Mouse (Mus musculus) heart, embryonic 11.5 days (tissue): ENCODE data around the gene Serpina6. TPM values are rescaled to one million over a fixed set of nuclear protein-coding genes. Genes with fewer than 3 reads are reported as not detected.
"Not testable (repeated sequence)": the region's sequence is repeated elsewhere in the genome, so short reads cannot be mapped to it uniquely, and the experiment has no call there.

Experiments
- ATAC-seq: fragments of 200-750 bp; cut with Nextera tagmentation; replicated peaks from 2 replicates; pipeline ENCODE4 v1.8.0; 2017; ENCODE audit warnings: moderate library complexity; ENCODE audit not compliant: insufficient number of reproducible peaks, low FRiP score, low TSS enrichment
- H3K27ac ChIP-seq: fragments of 300-500 bp; sonication (generic); 2 replicates; pipeline ENCODE4 v1.5.1; 2014; ENCODE audit warnings: mild to moderate bottlenecking, low read depth, low read length
- H3K27me3 ChIP-seq: fragments of 300-500 bp; sonication (generic); 2 replicates; pipeline ENCODE4 v1.6.1; 2014; ENCODE audit warnings: mild to moderate bottlenecking, low read length, mixed read lengths; ENCODE audit not compliant: control insufficient read depth, insufficient read depth
- H3K36me3 ChIP-seq: fragments of 300-500 bp; sonication (generic); 2 replicates; pipeline ENCODE4 v1.6.1; 2014; ENCODE audit warnings: mild to moderate bottlenecking, low read length, moderate library complexity, mixed read lengths; ENCODE audit not compliant: control insufficient read depth, insufficient read depth
- H3K4me1 ChIP-seq: fragments of 300-500 bp; sonication (generic); 2 replicates; pipeline ENCODE4 v1.6.1; 2014; ENCODE audit warnings: low read length; ENCODE audit not compliant: control insufficient read depth, insufficient read depth
- H3K4me2 ChIP-seq: fragments of 300-500 bp; sonication (generic); 2 replicates; pipeline ENCODE4 v1.6.1; 2014; ENCODE audit warnings: mild to moderate bottlenecking, moderate library complexity
- H3K4me3 ChIP-seq: fragments of 300-500 bp; sonication (generic); 2 replicates; pipeline ENCODE4 v1.5.1; 2014; ENCODE audit warnings: low read depth, low read length
- H3K9ac ChIP-seq: fragments of 300-500 bp; sonication (generic); 2 replicates; pipeline ENCODE4 v1.6.1; 2014; ENCODE audit warnings: mild to moderate bottlenecking, low read depth, low read length, moderate library complexity
- H3K9me3 ChIP-seq: fragments of 300-500 bp; sonication (generic); replicated peaks from 2 replicates; pipeline ENCODE4 v1.6.1; 2016; ENCODE audit warnings: low read length; ENCODE audit not compliant: control insufficient read depth
- WGBS: fragments of 180-500 bp; shearing (Covaris S2); extraction: QIAGEN DNeasy Blood & Tissue Kit; methylation state at CpG from one replicate; pipeline ENCODE4 v1.1.7; 2014; ENCODE audit not compliant: insufficient replicate concordance; 5-methylcytosine and 5-hydroxymethylcytosine counted together
- polyA plus RNA-seq: library from polyadenylated mRNA; unstranded; fragments of >200 nt; fragmentation: Nextera tagmentation; extraction: Ambion mirVana; gene quantifications from 2 replicates; pipeline ENCODE4 v1.2.1, GENCODE M21; 2014

The Serpina6 gene
- polyA plus RNA-seq, 1 experiment from 2014 or later: 18.3 TPM

GRCm38 (mm10) chr12:103670344-103670743, 13.3 kb upstream of the Serpina6 start:
- no peaks in the 10 kb centered on the region for H3K27me3 ChIP-seq
- no peak for ATAC-seq
- H3K4me2 ChIP-seq: no peak overlapping the region
- H3K27ac ChIP-seq: no peak overlapping the region
- no peak overlapping the region for H3K4me3 ChIP-seq
- 80% methylated on average over 5 of the region's 5 CpGs for WGBS
- H3K4me1 ChIP-seq: no peaks in the 10 kb centered on the region; the same call in 1 of the 2 replicates
- H3K9ac ChIP-seq: no peak overlapping the region
- no peaks in the 10 kb centered on the region for H3K36me3 ChIP-seq
- H3K9me3 ChIP-seq: no peaks in the 10 kb centered on the region

GRCm38 (mm10) chr12:103665286-103665685, 8.3 kb upstream of the Serpina6 start:
- H3K9ac ChIP-seq: no peak overlapping the region
- H3K9me3 ChIP-seq: no peaks in the 10 kb centered on the region
- ATAC-seq: no peak
- H3K4me3 ChIP-seq: no peak overlapping the region
- H3K4me1 ChIP-seq: no peaks in the 10 kb centered on the region
- H3K27me3 ChIP-seq: no peaks in the 10 kb centered on the region
- 87% methylated on average over 3 of the region's 3 CpGs for WGBS
- H3K4me2 ChIP-seq: no peak overlapping the region
- no peaks in the 10 kb centered on the region for H3K36me3 ChIP-seq
- no peak overlapping the region for H3K27ac ChIP-seq

GRCm38 (mm10) chr12:103662053-103662452, 5.0 kb upstream of the Serpina6 start:
- not testable (repeated sequence) for H3K4me1 ChIP-seq, H3K9me3 ChIP-seq, H3K27ac ChIP-seq, H3K4me2 ChIP-seq, H3K36me3 ChIP-seq, ATAC-seq, H3K9ac ChIP-seq, H3K27me3 ChIP-seq, H3K4me3 ChIP-seq

GRCm38 (mm10) chr12:103660076-103660475, 3.1 kb upstream of the Serpina6 start:
- H3K27me3 ChIP-seq: no peaks in the 10 kb centered on the region
- no peak for ATAC-seq
- 84% methylated on average over 5 of the region's 5 CpGs for WGBS
- no peaks in the 10 kb centered on the region for H3K36me3 ChIP-seq
- no peaks in the 10 kb centered on the region for H3K4me1 ChIP-seq
- H3K4me2 ChIP-seq: no peak overlapping the region
- no peak overlapping the region for H3K9ac ChIP-seq
- H3K9me3 ChIP-seq: no peaks in the 10 kb centered on the region
- H3K4me3 ChIP-seq: no peak overlapping the region
- no peak overlapping the region for H3K27ac ChIP-seq

- no peak for ATAC-seq
- WGBS: 74% methylated on average over 2 of the region's 2 CpGs
- Histone ChIP-seq H3K4me2 (no peak overlapping the region), H3K27me3 (no peaks in the 10 kb centered on the region), H3K9me3 (no peaks in the 10 kb centered on the region), H3K9ac (no peak overlapping the region), H3K36me3 (no peaks in the 10 kb centered on the region), H3K27ac (no peak overlapping the region), H3K4me1 (no peaks in the 10 kb centered on the region), H3K4me3 (no peak overlapping the region)
These were observed 2.2 kb upstream of the Serpina6 start for GRCm38 (mm10) chr12:103659171-103659570.

- H3K4me1 ChIP-seq: no peaks in the 10 kb centered on the region
- H3K4me2 ChIP-seq: no peak overlapping the region
- H3K36me3 ChIP-seq: no peaks in the 10 kb centered on the region
- H3K27me3 ChIP-seq: no peaks in the 10 kb centered on the region
- WGBS: 74% methylated on average over 10 of the region's 10 CpGs
- no peak for ATAC-seq
- no peak overlapping the region for H3K9ac ChIP-seq
- no peak overlapping the region for H3K27ac ChIP-seq
- no peaks in the 10 kb centered on the region for H3K9me3 ChIP-seq
- no peak overlapping the region for H3K4me3 ChIP-seq
These were observed 979 bp upstream of the Serpina6 start for GRCm38 (mm10) chr12:103657991-103658390.

GRCm38 (mm10) chr12:103655123-103656044, 1.6 kb downstream of the Serpina6 start:
- H3K9ac ChIP-seq: no peak overlapping the region
- no peak for ATAC-seq
- 74% methylated on average over 7 of the region's 7 CpGs for WGBS
- H3K9me3 ChIP-seq: no peaks in the 10 kb centered on the region
- no peak overlapping the region for H3K4me3 ChIP-seq
- H3K27ac ChIP-seq: no peak overlapping the region
- H3K27me3 ChIP-seq: no peaks in the 10 kb centered on the region
- no peaks in the 10 kb centered on the region for H3K36me3 ChIP-seq
- no peaks in the 10 kb centered on the region for H3K4me1 ChIP-seq
- no peak overlapping the region for H3K4me2 ChIP-seq

GRCm38 (mm10) chr12:103653836-103654235, 3.2 kb downstream of the Serpina6 start:
- no peak for ATAC-seq
- Histone ChIP-seq H3K27me3 (no peaks in the 10 kb centered on the region), H3K9me3 (no peaks in the 10 kb centered on the region), H3K9ac (no peak overlapping the region), H3K4me3 (no peak overlapping the region), H3K4me2 (no peak overlapping the region), H3K36me3 (no peaks in the 10 kb centered on the region), H3K27ac (no peak overlapping the region), H3K4me1 (no peaks in the 10 kb centered on the region)
- 96% methylated on average over 2 of the region's 2 CpGs for WGBS

- 71% methylated on average over 2 of the region's 2 CpGs for WGBS
These were observed 10.7 kb downstream of the Serpina6 start for GRCm38 (mm10) chr12:103646314-103646713.

More at GRCm38 (mm10) chr12:103646314-103646713, 10.7 kb downstream of the Serpina6 start:
- Histone ChIP-seq H3K9me3 (no peaks in the 10 kb centered on the region), H3K4me2 (no peak overlapping the region), H3K27ac (no peak overlapping the region), H3K36me3 (no peaks in the 10 kb centered on the region), H3K9ac (no peak overlapping the region), H3K27me3 (no peaks in the 10 kb centered on the region), H3K4me3 (no peak overlapping the region), H3K4me1 (no peaks in the 10 kb centered on the region)
- ATAC-seq: no peak
